Mouse (Mus musculus) CH12.LX (cell line): ENCODE results near the gene Grxcr1. TPM values are rescaled to one million over a fixed set of nuclear protein-coding genes. Genes with fewer than 3 reads are reported as not detected.

Source experiments
- DNase-seq: peaks from one replicate; pipeline ENCODE4 v3.0.0-alpha.2; 2013; ENCODE audit errors: extremely low read depth
- H3K27ac ChIP-seq: 2 replicates; pipeline ENCODE4 v1.5.1; 2012; ENCODE audit warnings: low read depth, mild to moderate bottlenecking, control low read depth, moderate library complexity; ENCODE audit not compliant: insufficient read depth
- H3K27me3 ChIP-seq: replicated peaks from 2 replicates; pipeline ENCODE3; 2012; ENCODE audit warnings: inconsistent platforms
- H3K36me3 ChIP-seq, 2 experiments: replicated peaks in 1 of 2; 2 replicates each; pipeline versions ENCODE3 to v1.6.1; 2012; ENCODE audit warnings: inconsistent platforms in 1 of 2, low read length in 1 of 2, mild to moderate bottlenecking in 1 of 2, mixed read lengths in 1 of 2, moderate library complexity in 1 of 2; ENCODE audit not compliant: control insufficient read depth in 1 of 2, insufficient read depth in 1 of 2
- H3K4me1 ChIP-seq, 2 experiments: 2 replicates each; pipeline ENCODE4 v1.6.1; 2012; ENCODE audit warnings: inconsistent platforms in 1 of 2, moderate library complexity in 1 of 2; ENCODE audit not compliant: insufficient read depth in 2 of 2, control insufficient read depth in 1 of 2
- H3K4me2 ChIP-seq: 2 replicates; pipeline ENCODE4 v1.6.1; 2012; ENCODE audit warnings: low read depth, mild to moderate bottlenecking, control low read depth; ENCODE audit not compliant: poor library complexity, insufficient read depth, severe bottlenecking
- H3K4me3 ChIP-seq, 3 experiments: fragments of 150-350 bp in 1 of 3; sonication (generic) in 1 of 3; replicated peaks in 1 of 3; 2 replicates each; pipeline versions ENCODE3 to v1.5.1; 2011 to 2012; ENCODE audit warnings: low read depth in 2 of 3, low read length in 2 of 3, mild to moderate bottlenecking in 2 of 3, moderate library complexity in 2 of 3, control low read depth in 1 of 3, improper control_type of control experiment in 1 of 3, inconsistent platforms in 1 of 3, mixed read lengths in 1 of 3; ENCODE audit not compliant: poor library complexity in 1 of 3
- H3K79me2 ChIP-seq: replicated peaks from 2 replicates; pipeline ENCODE4 v1.6.1; 2012; ENCODE audit warnings: mild to moderate bottlenecking, moderate library complexity; ENCODE audit not compliant: control insufficient read depth, poor library complexity, insufficient read depth, severe bottlenecking; ENCODE audit errors: extremely low read depth
- H3K9ac ChIP-seq: 2 replicates; pipeline ENCODE4 v1.6.1; 2012; ENCODE audit warnings: low read depth, mild to moderate bottlenecking, control low read depth, moderate library complexity; ENCODE audit not compliant: insufficient read depth
- H3K9me3 ChIP-seq: replicated peaks from 2 replicates; pipeline ENCODE3; 2012; ENCODE audit warnings: low read length, inconsistent platforms, mixed read lengths
- BHLHE40 ChIP-seq: IDR thresholded peaks from 2 replicates; pipeline ENCODE4 v1.6.1; 2011; ENCODE audit warnings: mild to moderate bottlenecking, low read depth, low read length, improper control_type of control experiment
- CHD2 ChIP-seq: IDR thresholded peaks from 2 replicates; pipeline ENCODE4 v1.6.1; 2011; ENCODE audit warnings: low read length, improper control_type of control experiment
- CTCF ChIP-seq, 2 experiments: IDR thresholded peaks in 1 of 2; conservative IDR thresholded peaks in 1 of 2; 2 replicates each; pipeline ENCODE4 v1.5.1; 2011 to 2012; ENCODE audit warnings: low read depth in 2 of 2, low read length in 2 of 2, improper control_type of control experiment in 1 of 2, inconsistent platforms in 1 of 2, mild to moderate bottlenecking in 1 of 2, moderate library complexity in 1 of 2
- E2F4 ChIP-seq: IDR thresholded peaks from 2 replicates; pipeline ENCODE4 v1.6.1; 2011; ENCODE audit warnings: low read depth, low read length, improper control_type of control experiment; ENCODE audit not compliant: insufficient replicate concordance
- ELF1 ChIP-seq: IDR thresholded peaks from 2 replicates; pipeline ENCODE4 v1.6.1; 2014; ENCODE audit warnings: low read depth, mild to moderate bottlenecking, inconsistent platforms, low read length, improper control_type of control experiment
- EP300 ChIP-seq: IDR thresholded peaks from 2 replicates; pipeline ENCODE4 v1.6.1; 2011; ENCODE audit warnings: low read length, improper control_type of control experiment
- ETS1 ChIP-seq: conservative IDR thresholded peaks from 2 replicates; pipeline ENCODE4 v1.6.1; 2012; ENCODE audit warnings: low read depth, mild to moderate bottlenecking, inconsistent platforms, low read length, improper control_type of control experiment, moderate library complexity
- GABPA ChIP-seq: IDR thresholded peaks from 2 replicates; pipeline ENCODE4 v1.6.1; 2012; ENCODE audit warnings: low read depth, low read length, improper control_type of control experiment, inconsistent platforms; ENCODE audit not compliant: insufficient replicate concordance
- IRF4 ChIP-seq: IDR thresholded peaks from 2 replicates; pipeline ENCODE4 v1.6.1; 2014; ENCODE audit warnings: low read depth, mild to moderate bottlenecking, inconsistent platforms, low read length, improper control_type of control experiment
- JUN ChIP-seq: IDR thresholded peaks from 2 replicates; pipeline ENCODE4 v1.6.1; 2011; ENCODE audit warnings: low read depth, mild to moderate bottlenecking, low read length, improper control_type of control experiment, moderate library complexity; ENCODE audit not compliant: insufficient read depth
- KAT2A ChIP-seq: IDR thresholded peaks from 2 replicates; pipeline ENCODE4 v1.6.1; 2012; ENCODE audit warnings: low read length, improper control_type of control experiment, inconsistent platforms; ENCODE audit not compliant: insufficient replicate concordance
- MEF2A ChIP-seq: IDR thresholded peaks from 2 replicates; pipeline ENCODE4 v1.6.1; 2014; ENCODE audit warnings: low read depth, mild to moderate bottlenecking, inconsistent platforms, low read length, improper control_type of control experiment, borderline replicate concordance
- MXI1 ChIP-seq: IDR thresholded peaks from 2 replicates; pipeline ENCODE4 v1.6.1; 2011; ENCODE audit warnings: mild to moderate bottlenecking, low read depth, low read length, improper control_type of control experiment
- MYC ChIP-seq: IDR thresholded peaks from 2 replicates; pipeline ENCODE4 v1.6.1; 2011; ENCODE audit warnings: low read depth, mild to moderate bottlenecking, improper control_type of control experiment, low read length
- NRF1 ChIP-seq: IDR thresholded peaks from 2 replicates; pipeline ENCODE4 v1.6.1; 2014; ENCODE audit warnings: low read depth, mild to moderate bottlenecking, inconsistent platforms, low read length, improper control_type of control experiment, moderate library complexity
- POLR2A ChIP-seq: IDR thresholded peaks from 2 replicates; pipeline ENCODE4 v1.6.1; 2011; ENCODE audit warnings: low read depth, mild to moderate bottlenecking, improper control_type of control experiment, low read length
- POLR2AphosphoS2 ChIP-seq: IDR thresholded peaks from 2 replicates; pipeline ENCODE4 v1.6.1; 2011; ENCODE audit warnings: low read depth, low read length, improper control_type of control experiment
- SMC3 ChIP-seq: IDR thresholded peaks from 2 replicates; pipeline ENCODE4 v1.6.1; 2011; ENCODE audit warnings: low read depth, low read length, improper control_type of control experiment
- TCF12 ChIP-seq: IDR thresholded peaks from 2 replicates; pipeline ENCODE4 v1.6.1; 2014; ENCODE audit warnings: low read depth, mild to moderate bottlenecking, inconsistent platforms, low read length, improper control_type of control experiment
- UBTF ChIP-seq: IDR thresholded peaks from 2 replicates; pipeline ENCODE4 v1.6.1; 2012; ENCODE audit warnings: low read depth, mild to moderate bottlenecking, inconsistent platforms, low read length, improper control_type of control experiment, moderate library complexity
- USF1 ChIP-seq: IDR thresholded peaks from 2 replicates; pipeline ENCODE4 v1.6.1; 2014; ENCODE audit warnings: low read depth, mild to moderate bottlenecking, inconsistent platforms, low read length, improper control_type of control experiment
- ZC3H11A ChIP-seq: IDR thresholded peaks from 2 replicates; pipeline ENCODE4 v1.6.1; 2012; ENCODE audit warnings: low read depth, mild to moderate bottlenecking, inconsistent platforms, low read length, improper control_type of control experiment
- dilution Hi-C: fragments of 300-500 bp; cut with MboI; formaldehyde crosslinking; loops from 2 replicates; pipeline ENCODE4 v1.14.3; 2020; ENCODE audit warnings: low sequenced_read_pairs; ENCODE audit not compliant: extremely low pct_unique_long_range_greater_than_20kb, extremely low pct_ligation_motif_present
- in situ Hi-C: fragments of 300-500 bp; cut with MboI; formaldehyde crosslinking; loops from 3 replicates; pipeline ENCODE4 v1.14.3; 2019; ENCODE audit warnings: low sequenced_read_pairs, low pct_ligation_motif_present, low pct_unique_long_range_greater_than_20kb, mixed read lengths
- polyA plus RNA-seq: library from polyadenylated mRNA; unstranded; fragments of >175 nt; gene quantifications from 2 replicates; pipeline ENCODE4 v1.2.1, GENCODE M21; 2012; ENCODE audit warnings: low read depth; ENCODE audit not compliant: insufficient read length
- total RNA-seq, 2 experiments: library from RNA; depleted of rRNA; stranded (reverse); fragments of 300-350 nt in 1 of 2; fragments of >200 nt in 1 of 2; gene quantifications; 2 replicates each; pipeline ENCODE4 v1.2.3; 2012 to 2014

Grxcr1 gene
- total and polyA plus RNA-seq, 3 experiments, result not detected

DNA sequence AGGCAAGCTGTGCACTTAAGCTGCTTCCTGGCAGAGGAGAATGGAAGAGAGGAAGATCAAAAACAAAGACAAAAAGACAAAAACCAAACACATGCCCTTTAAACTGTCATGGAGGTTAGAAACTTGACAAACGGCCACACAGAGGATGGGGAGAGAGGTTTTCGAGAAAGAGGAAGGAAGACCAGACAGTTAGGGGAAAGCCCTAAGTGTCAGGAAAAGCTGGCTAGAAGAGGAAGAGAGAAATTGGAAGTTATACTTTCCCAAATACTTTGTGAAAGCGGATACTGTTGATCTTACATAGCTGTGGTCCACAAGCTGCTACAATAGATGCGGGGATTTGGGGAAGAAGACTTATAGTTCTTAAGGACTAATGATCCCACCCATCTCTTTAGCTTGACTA is 17.9 kb downstream of the Grxcr1 start:
- H3K36me3 ChIP-seq, result no peaks in the 10 kb centered on the region
- H3K9me3 ChIP-seq, result no peaks in the 10 kb centered on the region
- in situ Hi-C loops, result no loop called here
- H3K27ac ChIP-seq, result no peak overlapping the region
- peaks cover 5 to 27% of the 10 kb centered on the region in 2 experiments for H3K4me1 ChIP-seq
- TF ChIP-seq EP300, result 0 out of 2 replicates have a peak, but pooled peaks have one; percentile 41
- TF ChIP-seq IRF4, result 0 out of 2 replicates have a peak, but pooled peaks have one; percentile 37
- no peak for TF ChIP-seq BHLHE40
- TF ChIP-seq ETS1, result no peak
- TF ChIP-seq, all 38 proteins: peak for 2
- Histone ChIP-seq H3K27me3 (no peaks in the 10 kb centered on the region), H3K4me2 (no peak overlapping the region), H3K79me2 (no peaks in the 10 kb centered on the region), H3K9ac (no peak overlapping the region), H3K4me3 (no peak overlapping the region)
- DNase-seq, result no peak
- dilution Hi-C loops, result no loop called here

GRCm38 (mm10) chr5:68051101-68051500 is 19.5 kb downstream of the Grxcr1 start:
- Histone ChIP-seq H3K4me1 (peaks cover 5 to 22% of the 10 kb centered on the region in 2 experiments), H3K27me3 (no peaks in the 10 kb centered on the region)
- no peak for TF ChIP-seq CHD2
- no peak for TF ChIP-seq POLR2AphosphoS2
- no peak for TF ChIP-seq UBTF
- no peak for TF ChIP-seq GABPA
- no peak for TF ChIP-seq KAT2A
- no peak for TF ChIP-seq EP300
- TF ChIP-seq MYC, result no peak
- no peak for TF ChIP-seq BHLHE40
- no peak for TF ChIP-seq ZC3H11A
- TF ChIP-seq SMC3, result no peak
- TF ChIP-seq ELF1, result no peak
- no peak for TF ChIP-seq TCF12
- no peak for TF ChIP-seq POLR2A
- TF ChIP-seq JUN, result no peak
- TF ChIP-seq NRF1, result no peak
- TF ChIP-seq USF1, result no peak
- no peak for TF ChIP-seq CTCF (conservative IDR thresholded peaks at IDR 0.05 in 1 of 2, IDR thresholded peaks at IDR 0.05 in 1 of 2; ENCODE audit: low read depth in 2 of 2, low read length in 2 of 2)
- TF ChIP-seq MXI1, result no peak
- TF ChIP-seq E2F4, result no peak
- no peak for TF ChIP-seq MEF2A
- TF ChIP-seq, all 38 proteins: peak for 0
- dilution Hi-C loops, result no loop called here
- in situ Hi-C loops, result no loop called here
- Histone ChIP-seq H3K36me3 (no peaks in the 10 kb centered on the region), H3K4me3 (no peak overlapping the region), H3K4me2 (no peak overlapping the region), H3K9ac (no peak overlapping the region), H3K79me2 (no peaks in the 10 kb centered on the region), H3K9me3 (no peaks in the 10 kb centered on the region), H3K27ac (no peak overlapping the region)
- DNase-seq, result no peak
